Mouse (Mus musculus) thymus, postnatal 25 days (tissue): ENCODE data around the gene Lgi4.

Experiments used
- DNase-seq: peaks from one replicate; pipeline ENCODE4 v3.0.0; 2022

The Lgi4 gene

GRCm38 (mm10) chr7:31110861-31111385 lies 51.8 kb downstream of the Lgi4 start:
- no peak for DNase-seq

DNA sequence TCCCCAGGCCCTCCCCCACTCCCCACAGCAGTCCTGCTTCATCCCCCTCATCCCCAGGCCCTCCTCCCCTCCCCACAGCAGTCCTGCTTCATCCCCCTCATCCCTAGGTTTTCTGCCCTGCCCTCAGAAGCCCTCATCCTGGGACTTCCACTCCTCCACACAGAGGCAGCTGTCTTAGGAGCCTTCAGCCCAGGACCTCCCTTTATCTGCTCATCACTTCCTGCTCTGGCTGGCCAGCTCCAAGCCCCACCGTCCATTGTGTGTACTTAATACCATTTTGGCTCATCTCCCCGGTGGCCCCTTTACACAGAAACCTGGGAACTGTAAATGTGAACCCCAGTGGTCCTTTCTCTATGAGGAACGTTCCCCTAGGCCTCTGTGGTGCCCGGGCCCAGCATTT lies 52.9 kb downstream of the Lgi4 start:
- DNase-seq: no peak

- no peak for DNase-seq
Measured at GRCm38 (mm10) chr7:31113800-31114199, 54.7 kb downstream of the Lgi4 start.

DNA sequence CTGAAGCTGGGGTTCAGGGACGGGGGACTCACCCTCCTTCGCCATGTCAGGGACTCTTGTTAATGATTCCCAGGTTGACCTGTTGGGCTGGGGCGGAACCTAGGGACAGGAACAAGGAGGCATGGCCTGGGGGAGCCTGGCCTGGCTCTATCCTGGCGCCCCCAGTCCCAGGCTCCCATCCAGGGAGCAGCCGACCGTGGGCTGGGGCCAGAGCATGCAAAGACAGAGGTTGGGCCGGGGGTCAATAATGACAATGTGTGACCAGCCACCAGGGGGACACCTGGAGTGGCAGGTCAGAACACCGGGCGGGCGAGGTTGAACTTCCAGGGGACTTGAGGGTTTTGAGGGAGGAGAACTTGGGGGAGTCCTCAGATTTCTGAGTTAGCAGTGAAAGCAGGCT lies 55.5 kb downstream of the Lgi4 start:
- no peak for DNase-seq

GRCm38 (mm10) chr7:31115182-31115581 lies 56.0 kb downstream of the Lgi4 start, which contains the start of gene Hpn:
Gene Hpn, minus strand, starts transcription at chr7:31115290.
- no peak for DNase-seq

DNA sequence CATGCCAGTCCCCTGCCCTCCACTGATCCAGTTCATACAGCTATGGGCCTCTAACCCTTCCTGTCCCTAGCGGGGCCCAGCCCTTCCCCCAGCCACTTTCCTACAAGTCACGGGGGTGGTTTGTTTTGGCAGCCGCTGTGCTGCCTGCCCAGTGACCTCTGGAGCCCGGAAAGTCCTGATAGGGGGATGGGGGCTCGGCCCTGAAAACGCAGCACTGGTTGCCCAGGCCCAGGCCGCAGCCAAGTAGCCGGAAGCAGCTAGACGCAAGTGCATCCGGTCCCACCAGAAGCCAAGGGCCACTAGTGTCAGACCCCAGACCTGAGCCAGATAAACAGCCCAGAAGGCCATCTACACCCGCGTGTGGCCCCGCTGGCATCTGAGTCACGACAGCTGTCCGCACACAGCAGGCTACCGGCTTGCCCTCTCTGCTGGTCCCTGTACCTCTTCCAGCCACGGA lies 56.5 kb downstream of the Lgi4 start:
- no peak for DNase-seq

DNA sequence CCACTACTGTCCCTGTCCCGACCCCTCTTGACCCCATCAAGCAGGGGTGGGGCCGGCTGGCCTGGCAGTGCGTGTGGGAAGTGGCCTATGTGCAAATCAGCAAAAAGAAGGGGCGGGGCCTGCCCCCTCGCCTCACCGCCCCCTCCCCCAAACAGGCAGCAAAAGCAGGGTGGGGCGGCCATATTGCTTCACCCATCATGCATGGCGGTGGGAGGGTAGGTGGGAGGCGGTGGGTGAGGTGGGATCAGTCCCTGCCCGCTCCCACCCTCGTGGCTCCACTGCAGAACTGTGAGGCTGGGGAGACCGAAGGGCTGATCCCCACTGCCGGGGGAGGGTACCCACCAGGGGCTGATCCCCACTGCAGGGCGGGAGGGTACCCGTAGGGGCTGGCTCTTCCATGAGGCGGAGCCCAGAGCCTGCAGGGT lies 57.6 kb downstream of the Lgi4 start:
- no peak for DNase-seq

GRCm38 (mm10) chr7:31117465-31117864 lies 58.3 kb downstream of the Lgi4 start:
- no peak for DNase-seq

GRCm38 (mm10) chr7:31118486-31118885 lies 59.3 kb downstream of the Lgi4 start:
- DNase-seq: no peak

DNA sequence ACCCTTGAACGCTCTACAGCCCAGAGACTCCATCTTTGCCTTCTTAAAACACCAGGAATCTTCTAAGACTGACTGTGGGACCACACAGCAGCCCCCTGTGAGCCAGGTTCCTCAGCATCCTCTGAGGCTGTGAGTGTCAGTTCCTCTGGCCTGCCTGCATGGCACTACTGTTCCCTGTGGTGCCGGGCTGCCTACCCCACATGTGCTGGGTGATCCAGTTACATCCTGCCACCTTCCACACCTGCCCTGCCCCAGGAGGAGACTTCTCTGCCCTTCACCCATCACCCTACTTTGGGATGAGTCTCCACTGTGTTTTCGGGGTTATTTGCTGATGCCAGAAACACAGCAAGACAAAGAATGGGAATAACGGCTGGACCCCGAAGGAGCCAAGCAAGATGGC lies 60.4 kb downstream of the Lgi4 start:
- DNase-seq: no peak
